Mouse (Mus musculus) kidney, embryonic 16.5 days (tissue): ENCODE data around the gene Ift74. TPM values are rescaled to one million over a fixed set of nuclear protein-coding genes. Genes with fewer than 3 reads are reported as not detected.
"Not testable (repeated sequence)": the region's sequence is repeated elsewhere in the genome, so short reads cannot be mapped to it uniquely, and the experiment has no call there.

ENCODE experiments used
- ATAC-seq: fragments of 200-750 bp; cut with Nextera tagmentation; 2 replicates; pipeline ENCODE4 v1.8.0; 2017; ENCODE audit warnings: moderate TSS enrichment; ENCODE audit not compliant: low FRiP score, low TSS enrichment
- H3K27ac ChIP-seq: fragments of 300-500 bp; sonication (generic); 2 replicates; pipeline ENCODE4 v1.5.1; 2014; ENCODE audit warnings: low read length
- H3K27me3 ChIP-seq: fragments of 300-500 bp; sonication (generic); 2 replicates; pipeline ENCODE4 v1.6.1; 2014; ENCODE audit warnings: low read length, control low read depth, mixed read lengths; ENCODE audit not compliant: insufficient read depth
- H3K36me3 ChIP-seq: fragments of 300-500 bp; sonication (generic); 2 replicates; pipeline ENCODE4 v1.6.1; 2014; ENCODE audit warnings: low read length, control low read depth, mixed read lengths; ENCODE audit not compliant: insufficient read depth
- H3K4me1 ChIP-seq: fragments of 300-500 bp; sonication (generic); 2 replicates; pipeline ENCODE4 v1.6.1; 2014; ENCODE audit warnings: low read length, control low read depth, mixed read lengths; ENCODE audit not compliant: insufficient read depth
- H3K4me2 ChIP-seq: fragments of 300-500 bp; sonication (generic); replicated peaks from 2 replicates; pipeline ENCODE4 v1.6.1; 2014; ENCODE audit warnings: low read depth, low read length
- H3K4me3 ChIP-seq: fragments of 300-500 bp; sonication (generic); 2 replicates; pipeline ENCODE4 v1.5.1; 2014; ENCODE audit warnings: mild to moderate bottlenecking, low read length
- H3K9ac ChIP-seq: fragments of 300-500 bp; sonication (generic); replicated peaks from 2 replicates; pipeline ENCODE4 v1.6.1; 2014; ENCODE audit warnings: low read length
- H3K9me3 ChIP-seq: fragments of 300-500 bp; sonication (generic); 2 replicates; pipeline ENCODE4 v1.6.1; 2016; ENCODE audit warnings: low read length, control low read depth
- WGBS: fragments of 180-500 bp; shearing (Covaris S2); extraction: QIAGEN DNeasy Blood & Tissue Kit; methylation state at CpG from one replicate; pipeline ENCODE4 v1.1.7; 2014; 5-methylcytosine and 5-hydroxymethylcytosine counted together
- polyA plus RNA-seq: library from polyadenylated mRNA; unstranded; fragments of >200 nt; fragmentation: Nextera tagmentation; extraction: Ambion mirVana; gene quantifications from 2 replicates; pipeline ENCODE4 v1.2.1, GENCODE M21; 2015

Gene Ift74
- polyA plus RNA-seq, 1 experiment from 2014 or later, result 37.2 TPM

DNA sequence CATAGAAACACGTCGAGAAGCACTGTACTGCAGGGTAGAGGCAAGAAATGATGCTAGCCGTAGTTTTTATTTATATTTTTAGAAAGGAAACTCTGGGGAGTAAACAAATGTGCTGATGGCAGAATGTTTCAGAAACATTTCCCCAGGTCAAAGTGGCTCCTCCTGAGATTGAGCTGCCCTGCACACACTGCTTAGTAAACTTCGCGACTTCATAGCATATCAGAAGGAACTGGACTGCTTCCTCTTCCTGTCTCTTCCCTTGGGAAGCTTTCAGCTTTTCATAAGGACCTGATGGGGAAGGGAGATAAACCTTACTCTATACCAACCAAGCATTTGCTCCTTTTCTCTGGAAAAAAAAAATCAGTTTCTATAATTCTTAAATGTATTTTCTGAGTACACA lies 69.0 kb downstream of the Ift74 start:
- Histone ChIP-seq H3K4me1 (no peaks in the 10 kb centered on the region), H3K27ac (peak overlapping the region; percentile 54; the same call in 1 of the 2 replicates), H3K36me3 (peaks cover 33% of the 10 kb centered on the region), H3K9me3 (no peaks in the 10 kb centered on the region), H3K4me3 (no peak overlapping the region), H3K4me2 (no peak overlapping the region), H3K9ac (no peak overlapping the region), H3K27me3 (no peaks in the 10 kb centered on the region)
- ATAC-seq, result no peak
- WGBS, result 74% methylated on average over 5 of the region's 5 CpGs

DNA sequence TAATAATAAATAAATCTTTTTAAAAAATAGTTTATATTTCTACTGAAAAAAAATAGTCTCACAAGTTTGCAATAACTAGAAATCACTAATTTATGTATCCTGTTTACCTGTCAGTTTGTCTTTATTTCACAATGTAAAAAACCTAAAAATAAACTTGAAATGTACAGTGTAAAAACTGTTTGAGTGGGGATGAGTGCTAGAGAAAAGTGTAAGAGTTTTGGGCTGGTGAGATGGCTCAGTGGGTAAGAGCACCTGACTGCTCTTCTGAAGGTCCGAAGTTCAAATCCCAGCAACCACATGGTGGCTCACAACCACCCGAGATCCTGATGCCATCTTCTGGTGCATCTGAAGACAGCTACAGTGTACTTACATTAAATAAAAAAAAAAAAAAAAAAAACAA lies 75.5 kb downstream of the Ift74 start:
- WGBS, result 100% methylated on average over 1 of the region's 2 CpGs
- ATAC-seq, H3K9me3 ChIP-seq: not testable (repeated sequence)

DNA sequence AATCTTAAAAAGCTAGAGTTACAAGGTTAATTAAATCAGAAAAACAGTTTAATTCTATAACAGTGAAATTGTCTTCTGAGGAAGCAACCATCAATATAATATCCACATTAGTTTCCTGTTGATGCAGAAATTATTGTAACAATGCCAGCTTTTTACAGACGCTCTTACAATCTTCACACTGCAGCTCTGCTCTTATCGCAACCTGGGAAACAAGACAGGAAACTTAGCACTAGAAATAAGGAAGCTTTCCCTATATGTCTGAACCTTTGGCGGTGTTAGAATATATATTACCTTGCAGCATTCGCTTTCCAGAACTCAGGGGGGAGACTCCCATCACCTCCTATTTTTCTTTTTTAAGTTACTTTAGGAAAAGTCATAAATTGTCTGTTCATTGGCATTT lies 76.8 kb downstream of the Ift74 start:
- H3K4me3 ChIP-seq, result no peak overlapping the region
- ATAC-seq, result no peak
- peaks cover 30% of the 10 kb centered on the region for H3K36me3 ChIP-seq
- H3K9me3 ChIP-seq, result no peaks in the 10 kb centered on the region
- 71% methylated on average over 4 of the region's 4 CpGs for WGBS
- no peak overlapping the region for H3K27ac ChIP-seq
- H3K9ac ChIP-seq, result no peak overlapping the region
- H3K4me1 ChIP-seq, result no peaks in the 10 kb centered on the region
- no peak overlapping the region for H3K4me2 ChIP-seq
- H3K27me3 ChIP-seq, result no peaks in the 10 kb centered on the region

More for the DNA sequence above, 75.5 kb downstream of the Ift74 start:
- H3K27me3 ChIP-seq, H3K9ac ChIP-seq, H3K4me2 ChIP-seq, H3K27ac ChIP-seq, H3K4me1 ChIP-seq, H3K4me3 ChIP-seq: not testable (repeated sequence)
- H3K36me3 ChIP-seq, result peaks cover 30% of the 10 kb centered on the region

DNA sequence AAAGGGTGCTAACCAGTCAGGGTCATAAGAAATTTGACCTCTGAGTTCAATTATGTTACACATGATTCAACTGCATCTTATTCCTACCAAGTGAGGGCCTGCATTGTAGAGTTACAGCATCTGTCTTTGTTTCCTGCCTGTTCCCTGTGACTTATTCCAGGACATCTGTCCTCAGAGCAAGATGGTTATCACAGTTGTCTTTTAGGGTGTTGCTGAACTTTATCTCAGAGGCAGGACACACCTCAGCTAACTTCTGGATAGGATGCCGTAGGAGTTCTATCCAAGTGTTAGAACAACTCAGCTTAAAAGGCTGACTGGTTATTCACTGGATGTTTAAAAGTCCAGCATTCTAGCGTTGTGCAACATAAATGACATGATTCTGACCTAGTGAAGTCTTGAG lies 77.9 kb downstream of the Ift74 start:
- 76% methylated on average over 2 of the region's 2 CpGs for WGBS
- ATAC-seq, result no peak
- H3K27me3 ChIP-seq, result no peaks in the 10 kb centered on the region
- no peak overlapping the region for H3K4me2 ChIP-seq
- H3K4me3 ChIP-seq, result no peak overlapping the region
- H3K27ac ChIP-seq, result no peak overlapping the region
- H3K9ac ChIP-seq, result no peak overlapping the region
- H3K4me1 ChIP-seq, result no peaks in the 10 kb centered on the region
- H3K36me3 ChIP-seq, result peaks cover 25% of the 10 kb centered on the region
- no peaks in the 10 kb centered on the region for H3K9me3 ChIP-seq

DNA sequence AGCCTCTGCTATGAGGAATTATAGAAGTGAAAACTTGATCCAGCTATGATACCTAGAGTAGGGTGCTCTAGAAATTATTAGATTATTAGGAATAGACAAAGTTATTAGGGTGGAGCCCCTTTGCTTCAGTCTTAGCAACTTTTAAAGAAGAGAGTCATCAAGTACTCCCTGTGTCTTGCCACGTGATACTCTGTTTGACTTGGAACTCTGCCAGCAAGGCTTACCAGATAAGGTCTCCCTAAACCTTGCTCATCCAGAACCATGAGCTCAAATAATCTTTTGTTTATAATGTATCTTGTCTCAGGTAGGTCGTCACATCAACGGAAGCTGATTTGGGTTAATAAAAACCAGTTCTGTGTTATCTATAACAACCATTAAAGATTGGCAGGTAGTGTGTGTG lies 82.1 kb downstream of the Ift74 start:
- H3K9me3 ChIP-seq, result no peaks in the 10 kb centered on the region
- no peak overlapping the region for H3K4me2 ChIP-seq
- no peak overlapping the region for H3K4me3 ChIP-seq
- no peak overlapping the region for H3K27ac ChIP-seq
- no peaks in the 10 kb centered on the region for H3K27me3 ChIP-seq
- H3K36me3 ChIP-seq, result peaks cover 7% of the 10 kb centered on the region; the same call in 1 of the 2 replicates
- no peak overlapping the region for H3K9ac ChIP-seq
- no peaks in the 10 kb centered on the region for H3K4me1 ChIP-seq
- 51% methylated on average over 3 of the region's 3 CpGs for WGBS
- ATAC-seq, result no peak

DNA sequence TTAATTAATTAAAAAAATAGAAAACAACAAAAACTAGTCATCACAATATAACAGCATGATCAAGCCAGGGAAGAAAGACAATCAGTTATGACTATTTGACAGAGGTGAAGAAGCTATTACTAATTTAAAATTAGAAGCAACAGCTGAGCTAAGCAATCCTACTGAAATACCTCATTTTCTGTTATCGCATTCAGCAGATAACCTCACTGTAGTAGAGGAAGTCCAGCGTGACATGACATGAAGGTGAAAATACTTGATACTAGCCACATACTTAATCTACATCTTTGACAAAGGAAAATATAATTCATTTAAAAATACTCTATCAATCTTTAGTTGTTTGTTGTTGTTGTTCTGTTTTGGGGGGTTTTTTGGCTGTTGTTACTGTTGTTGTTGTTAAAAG lies 96.7 kb downstream of the Ift74 start:
- H3K27me3 ChIP-seq, result no peaks in the 10 kb centered on the region
- H3K4me3 ChIP-seq, result no peak overlapping the region
- no peak for ATAC-seq
- H3K9ac ChIP-seq, result no peak overlapping the region
- no peak overlapping the region for H3K4me2 ChIP-seq
- H3K27ac ChIP-seq, result no peak overlapping the region
- no peaks in the 10 kb centered on the region for H3K4me1 ChIP-seq
- 67% methylated on average over 2 of the region's 2 CpGs for WGBS
- no peaks in the 10 kb centered on the region for H3K36me3 ChIP-seq
- no peaks in the 10 kb centered on the region for H3K9me3 ChIP-seq

DNA sequence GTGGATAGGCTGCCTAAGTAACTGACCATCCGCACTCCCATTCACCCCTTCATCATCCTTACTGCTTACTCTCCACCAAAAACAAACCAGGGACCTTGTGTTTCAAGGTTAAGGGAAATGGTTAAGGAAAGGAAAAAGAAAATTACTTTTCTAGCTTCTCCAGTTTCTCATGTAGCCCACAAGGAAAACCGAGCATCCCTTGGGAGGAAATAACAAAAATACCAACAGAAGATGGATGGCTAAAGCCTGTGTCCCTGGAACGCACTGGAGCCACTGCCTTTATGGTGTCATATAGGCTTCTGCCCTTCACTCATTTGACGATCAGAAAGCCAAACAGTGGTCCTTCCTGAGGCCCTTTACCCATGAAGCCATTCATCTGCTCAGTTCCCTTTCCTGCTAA lies 97.1 kb downstream of the Ift74 start:
- H3K27me3 ChIP-seq, result no peaks in the 10 kb centered on the region
- peak; percentile 35; the same call in 1 of the 2 replicates for ATAC-seq
- H3K9me3 ChIP-seq, result no peaks in the 10 kb centered on the region
- no peaks in the 10 kb centered on the region for H3K4me1 ChIP-seq
- WGBS, result 42% methylated on average over 4 of the region's 4 CpGs
- no peak overlapping the region for H3K4me2 ChIP-seq
- no peak overlapping the region for H3K9ac ChIP-seq
- H3K27ac ChIP-seq, result no peak overlapping the region
- H3K4me3 ChIP-seq, result no peak overlapping the region
- no peaks in the 10 kb centered on the region for H3K36me3 ChIP-seq

DNA sequence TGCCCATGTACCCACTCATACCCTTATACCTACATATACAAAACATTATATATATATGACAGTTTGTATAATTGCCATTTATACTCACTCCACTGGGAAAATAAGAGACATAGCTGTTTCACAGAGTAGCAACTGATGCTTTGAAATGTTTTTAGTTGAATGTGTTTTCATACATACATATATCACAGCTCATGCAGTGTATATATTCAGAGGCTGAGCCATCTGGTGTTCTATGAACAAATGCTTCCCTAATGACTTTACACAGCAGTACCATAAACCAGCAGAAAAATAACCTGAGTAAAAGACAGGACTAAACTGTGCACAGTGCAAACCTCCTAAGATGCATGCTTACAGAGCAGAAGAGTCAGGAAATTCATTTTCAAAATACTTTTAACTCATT lies 99.5 kb downstream of the Ift74 start:
- no peak overlapping the region for H3K27ac ChIP-seq
- H3K27me3 ChIP-seq, result no peaks in the 10 kb centered on the region
- no peak overlapping the region for H3K4me2 ChIP-seq
- no peak overlapping the region for H3K9ac ChIP-seq
- H3K4me1 ChIP-seq, result no peaks in the 10 kb centered on the region
- H3K9me3 ChIP-seq, result no peaks in the 10 kb centered on the region
- no peak overlapping the region for H3K4me3 ChIP-seq
- no peak for ATAC-seq
- no peaks in the 10 kb centered on the region for H3K36me3 ChIP-seq

DNA sequence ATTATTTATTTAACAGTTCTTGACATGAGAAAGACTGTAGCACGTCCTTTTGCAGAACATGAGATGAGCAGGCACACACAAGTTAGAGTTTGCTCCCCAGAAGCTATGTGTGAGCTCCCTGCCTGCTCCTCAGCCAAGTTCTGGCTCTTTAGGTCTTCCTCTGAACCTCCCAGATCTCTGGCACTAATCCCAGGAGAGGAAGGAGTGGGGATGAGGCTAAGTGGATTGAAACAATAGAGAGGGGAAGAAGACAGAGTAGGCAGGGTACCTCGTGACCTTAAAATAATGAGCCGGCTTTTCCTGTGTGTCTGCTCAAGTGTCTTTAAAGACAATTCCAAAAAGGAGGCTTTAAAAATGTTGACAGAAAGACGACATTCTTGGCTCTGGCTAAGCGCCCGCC lies 100.9 kb downstream of the Ift74 start:
- no peaks in the 10 kb centered on the region for H3K36me3 ChIP-seq
- 59% methylated on average over 6 of the region's 6 CpGs for WGBS
- no peaks in the 10 kb centered on the region for H3K4me1 ChIP-seq
- H3K4me2 ChIP-seq, result no peak overlapping the region
- H3K27ac ChIP-seq, result no peak overlapping the region
- no peak overlapping the region for H3K9ac ChIP-seq
- H3K9me3 ChIP-seq, result no peaks in the 10 kb centered on the region
- H3K27me3 ChIP-seq, result no peaks in the 10 kb centered on the region
- no peak overlapping the region for H3K4me3 ChIP-seq
- ATAC-seq, result no peak

DNA sequence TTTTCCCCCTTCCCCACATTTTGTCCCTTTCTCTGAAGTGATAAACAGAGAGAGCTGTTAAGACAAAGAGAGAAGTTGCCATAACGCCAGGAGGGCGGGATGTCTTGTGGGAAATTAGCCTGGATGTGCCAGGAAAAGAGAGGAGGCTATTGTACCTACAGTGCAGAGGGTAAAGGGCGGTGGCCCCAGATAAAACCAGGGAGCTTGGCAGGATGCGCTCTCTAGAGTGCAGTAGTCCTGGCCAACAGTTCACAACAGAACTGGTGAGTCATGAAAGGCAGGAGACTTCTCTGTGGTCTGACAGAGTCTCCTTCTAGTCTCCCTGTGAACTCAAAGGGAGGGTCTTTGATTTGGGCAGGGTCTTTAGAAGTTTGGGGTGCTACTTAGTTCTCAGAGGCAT lies 111.5 kb downstream of the Ift74 start:
- no peak overlapping the region for H3K4me3 ChIP-seq
- H3K27ac ChIP-seq, result no peak overlapping the region
- H3K9ac ChIP-seq, result no peak overlapping the region
- H3K9me3 ChIP-seq, result peaks cover 5% of the 10 kb centered on the region; the same call in 1 of the 2 replicates
- H3K36me3 ChIP-seq, result no peaks in the 10 kb centered on the region
- ATAC-seq, result no peak
- no peaks in the 10 kb centered on the region for H3K27me3 ChIP-seq
- no peak overlapping the region for H3K4me2 ChIP-seq
- WGBS, result 84% methylated on average over 4 of the region's 4 CpGs
- no peaks in the 10 kb centered on the region for H3K4me1 ChIP-seq

DNA sequence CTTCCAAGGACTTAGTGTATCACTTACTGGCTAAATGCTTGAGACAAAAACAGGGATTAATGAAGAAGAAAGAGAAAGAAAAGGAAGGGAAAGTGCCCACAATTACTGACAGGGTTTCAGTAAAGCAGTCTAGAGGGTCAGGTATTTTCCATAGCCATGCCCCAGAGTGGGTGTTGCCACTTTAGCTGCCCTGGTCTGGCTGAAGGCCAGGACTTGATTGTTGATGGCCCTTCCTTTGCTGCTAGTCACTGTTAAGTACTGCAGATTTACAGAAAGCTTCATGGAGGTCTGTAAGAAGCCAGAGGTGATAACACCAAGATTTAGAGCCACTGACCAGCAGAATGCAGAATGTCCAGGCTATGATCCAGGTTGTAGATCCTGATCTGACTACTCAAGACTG lies 118.4 kb downstream of the Ift74 start:
- no peak overlapping the region for H3K4me2 ChIP-seq
- H3K9ac ChIP-seq, result no peak overlapping the region
- H3K27me3 ChIP-seq, result no peaks in the 10 kb centered on the region
- H3K4me3 ChIP-seq, result no peak overlapping the region
- no peak for ATAC-seq
- no peak overlapping the region for H3K27ac ChIP-seq
- peaks cover 5% of the 10 kb centered on the region; the same call in 1 of the 2 replicates for H3K9me3 ChIP-seq
- H3K36me3 ChIP-seq, result no peaks in the 10 kb centered on the region
- no peaks in the 10 kb centered on the region for H3K4me1 ChIP-seq
